Mouse (Mus musculus) E14TG2a.4 (cell line): ENCODE results near the gene Macrod2.

Experiments used
- CTCF ChIP-seq: conservative IDR thresholded peaks from 2 replicates; pipeline ENCODE4 v1.5.1; 2014; ENCODE audit warnings: low read length
- NANOG ChIP-seq: IDR thresholded peaks from 2 replicates; pipeline ENCODE4 v1.6.1; 2014; ENCODE audit warnings: borderline replicate concordance, low read length, mixed read lengths

- TF ChIP-seq CTCF (no peak), NANOG (no peak)
Observed at GRCm38 (mm10) chr2:141005616-141006015, 610.5 kb downstream of the Macrod2 start.
